Mouse (Mus musculus) liver, embryonic 13.5 days (tissue): ENCODE measurements around the gene Rac2. TPM values are rescaled to one million over a fixed set of nuclear protein-coding genes. Genes with fewer than 3 reads are reported as not detected.

Experiments
- ATAC-seq: fragments of 200-750 bp; cut with Nextera tagmentation; 2 replicates; pipeline ENCODE4 v1.8.0; 2017; ENCODE audit warnings: low read depth, mild to moderate bottlenecking, moderate number of reproducible peaks, moderate library complexity
- DNase-seq: peaks from one replicate; pipeline ENCODE4 v3.0.0; 2022
- H3K27ac ChIP-seq: fragments of 300-500 bp; sonication (generic); 2 replicates; pipeline ENCODE4 v1.5.1; 2015; ENCODE audit warnings: moderate library complexity, mild to moderate bottlenecking, inconsistent platforms
- H3K27me3 ChIP-seq: fragments of 300-500 bp; sonication (generic); 2 replicates; pipeline ENCODE4 v1.6.1; 2015; ENCODE audit warnings: mild to moderate bottlenecking, inconsistent platforms
- H3K36me3 ChIP-seq: fragments of 300-500 bp; sonication (generic); 2 replicates; pipeline ENCODE4 v1.6.1; 2015; ENCODE audit warnings: mild to moderate bottlenecking, inconsistent platforms
- H3K4me1 ChIP-seq: fragments of 300-500 bp; sonication (generic); replicated peaks from 2 replicates; pipeline ENCODE4 v1.6.1; 2015; ENCODE audit warnings: inconsistent platforms
- H3K4me2 ChIP-seq: fragments of 300-500 bp; sonication (generic); 2 replicates; pipeline ENCODE4 v1.6.1; 2015; ENCODE audit warnings: inconsistent platforms, mild to moderate bottlenecking, moderate library complexity
- H3K4me3 ChIP-seq: fragments of 300-500 bp; sonication (generic); replicated peaks from 2 replicates; pipeline ENCODE4 v1.5.1; 2015; ENCODE audit warnings: mild to moderate bottlenecking, inconsistent platforms
- H3K9ac ChIP-seq: fragments of 300-500 bp; sonication (generic); 2 replicates; pipeline ENCODE4 v1.6.1; 2015; ENCODE audit warnings: mild to moderate bottlenecking, inconsistent platforms
- H3K9me3 ChIP-seq: fragments of 300-500 bp; sonication (generic); replicated peaks from 2 replicates; pipeline ENCODE4 v1.6.1; 2016; ENCODE audit warnings: inconsistent platforms
- WGBS: fragments of 180-500 bp; shearing (Covaris S2); methylation state at CpG from one replicate; pipeline ENCODE4 v1.1.7; 2015; ENCODE audit not compliant: insufficient replicate concordance; 5-methylcytosine and 5-hydroxymethylcytosine counted together
- polyA plus RNA-seq: library from polyadenylated mRNA; unstranded; fragments of >200 nt; fragmentation: Nextera tagmentation; extraction: Ambion mirVana; gene quantifications from 2 replicates; pipeline ENCODE4 v1.2.1, GENCODE M21; 2015

The Rac2 gene
- polyA plus RNA-seq, 1 experiment from 2014 or later = 81.2 TPM

DNA sequence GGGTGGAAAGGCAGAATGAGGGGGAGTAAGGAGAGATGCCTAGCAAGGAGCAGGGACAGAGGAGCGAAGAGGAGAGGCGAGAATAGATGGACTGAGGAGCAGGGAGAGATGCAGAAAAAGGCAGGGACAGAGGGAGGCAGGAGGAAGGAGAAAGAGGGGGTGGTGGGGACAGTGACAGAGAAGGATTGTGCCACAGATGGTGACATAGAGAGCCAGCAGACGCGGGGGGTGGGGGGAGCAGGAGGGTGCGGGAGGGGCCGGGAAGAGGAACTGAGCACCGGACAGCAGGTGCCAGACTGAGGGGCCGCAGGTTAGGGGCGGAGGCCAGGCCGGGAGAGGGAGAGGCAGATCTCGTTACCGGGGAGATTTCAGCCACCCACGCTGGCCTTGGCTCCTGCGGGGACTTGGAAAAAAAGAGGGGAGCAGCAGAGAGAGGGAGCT lies 28.0 kb downstream of the Rac2 start, which contains the start of gene Sstr3:
Gene Sstr3, minus strand, starts transcription at position 125 of the 441 bp plus-strand sequence.
- Histone ChIP-seq H3K9ac (no peak within 1 kb of the TSS), H3K9me3 (no peaks in the 10 kb centered on the region), H3K4me1 (peaks cover 22% of the 10 kb centered on the region), H3K4me3 (no peak within 1 kb of the TSS), H3K36me3 (no peaks in the 10 kb centered on the region), H3K27ac (no peak within 1 kb of the TSS), H3K27me3 (peaks cover 59% of the 10 kb centered on the region), H3K4me2 (no peak within 1 kb of the TSS)
- no peak for DNase-seq
- WGBS = 7% methylated on average over 14 of the region's 14 CpGs
- ATAC-seq = no peak

DNA sequence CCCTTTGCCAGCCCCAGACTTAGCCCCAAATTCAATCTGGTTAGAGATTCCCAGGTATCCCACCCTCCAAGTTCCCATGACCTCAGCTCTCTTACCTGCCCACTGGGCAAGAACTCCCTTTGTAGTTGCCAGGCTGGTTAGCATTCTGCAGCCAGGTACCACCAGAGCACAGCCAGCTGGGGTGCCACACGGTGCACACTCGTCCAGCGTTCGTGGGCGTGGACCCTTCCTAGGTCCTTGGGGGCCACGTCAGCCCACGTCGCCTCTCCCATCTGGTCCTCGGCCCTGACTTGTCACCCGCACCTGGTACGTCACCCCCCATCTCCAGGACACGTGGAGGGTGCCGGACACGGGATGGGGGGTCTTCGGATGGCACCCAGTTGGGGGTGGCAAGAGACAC lies 28.5 kb downstream of the Rac2 start:
- 61% methylated on average over 15 of the region's 15 CpGs for WGBS
- DNase-seq = no peak
- Histone ChIP-seq H3K4me3 (no peak overlapping the region), H3K36me3 (no peaks in the 10 kb centered on the region), H3K9ac (no peak overlapping the region), H3K9me3 (no peaks in the 10 kb centered on the region), H3K27me3 (peaks cover 64% of the 10 kb centered on the region), H3K4me1 (peaks cover 18% of the 10 kb centered on the region), H3K27ac (no peak overlapping the region), H3K4me2 (no peak overlapping the region)
- ATAC-seq = no peak

DNA sequence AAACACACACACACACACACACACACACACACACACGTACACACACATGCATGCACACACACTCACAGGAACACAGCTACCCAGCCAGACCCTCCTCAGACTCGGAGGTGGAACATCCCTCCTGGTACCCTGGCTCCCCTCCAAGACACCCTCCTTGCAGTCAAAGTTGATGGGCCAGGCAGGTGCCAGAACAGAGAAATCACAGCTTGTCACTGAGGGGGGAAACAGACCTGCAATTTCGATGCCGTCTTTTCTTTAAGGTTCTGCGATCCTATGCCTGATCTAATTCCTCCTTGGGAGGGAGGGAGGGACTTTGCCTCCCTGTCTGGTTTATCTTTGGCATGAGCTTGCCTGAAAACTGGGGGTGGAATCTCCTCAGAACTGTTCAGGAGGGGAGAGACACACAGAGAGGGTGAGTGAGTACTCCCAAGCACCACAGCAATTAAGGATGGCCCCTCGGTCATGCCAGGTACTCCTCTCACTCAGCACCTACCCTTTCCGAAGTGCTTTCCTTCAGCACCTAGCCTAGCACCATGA lies 29.7 kb downstream of the Rac2 start:
- no peak overlapping the region for H3K9ac ChIP-seq
- H3K4me3 ChIP-seq = no peak overlapping the region
- no peaks in the 10 kb centered on the region for H3K9me3 ChIP-seq
- no peak for ATAC-seq
- H3K4me2 ChIP-seq = no peak overlapping the region
- H3K4me1 ChIP-seq = peaks cover 7% of the 10 kb centered on the region
- peaks cover 66% of the 10 kb centered on the region for H3K27me3 ChIP-seq
- H3K36me3 ChIP-seq = no peaks in the 10 kb centered on the region
- DNase-seq = no peak
- H3K27ac ChIP-seq = no peak overlapping the region
- 56% methylated on average over 7 of the region's 7 CpGs for WGBS

DNA sequence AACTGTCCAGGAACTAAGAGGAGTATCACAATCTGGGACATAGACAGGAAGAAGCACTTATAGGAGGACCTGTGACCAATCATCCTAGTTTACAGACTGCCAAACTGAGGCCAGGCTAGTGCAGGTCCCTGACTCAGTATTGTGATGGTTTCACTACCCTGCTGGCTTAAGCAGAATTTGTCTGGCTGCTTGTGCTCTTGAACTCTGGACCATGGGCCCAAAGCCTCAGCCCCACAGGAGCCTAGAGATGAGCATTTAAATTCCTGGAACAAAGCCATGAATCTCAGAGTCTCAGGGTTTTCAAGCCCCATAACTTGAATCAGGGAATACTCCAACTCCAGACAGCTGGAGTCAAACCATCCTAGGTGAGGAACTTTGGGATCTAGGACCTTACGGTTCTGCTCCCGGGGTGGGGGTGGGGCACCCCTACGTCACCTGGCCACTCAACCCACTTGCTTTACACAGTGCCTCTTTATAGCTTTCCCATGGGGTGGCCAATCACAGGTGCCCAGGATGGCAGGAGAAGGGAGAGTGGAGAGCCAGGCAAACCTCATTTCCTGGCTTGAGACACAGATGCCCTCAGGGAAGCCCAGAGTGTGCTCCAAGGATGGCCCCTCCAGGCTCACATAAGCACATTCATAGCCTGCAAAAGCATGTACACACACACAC lies 30.4 kb downstream of the Rac2 start:
- WGBS = 76% methylated on average over 3 of the region's 3 CpGs
- H3K27me3 ChIP-seq = peaks cover 66% of the 10 kb centered on the region
- ATAC-seq = no peak

DNA sequence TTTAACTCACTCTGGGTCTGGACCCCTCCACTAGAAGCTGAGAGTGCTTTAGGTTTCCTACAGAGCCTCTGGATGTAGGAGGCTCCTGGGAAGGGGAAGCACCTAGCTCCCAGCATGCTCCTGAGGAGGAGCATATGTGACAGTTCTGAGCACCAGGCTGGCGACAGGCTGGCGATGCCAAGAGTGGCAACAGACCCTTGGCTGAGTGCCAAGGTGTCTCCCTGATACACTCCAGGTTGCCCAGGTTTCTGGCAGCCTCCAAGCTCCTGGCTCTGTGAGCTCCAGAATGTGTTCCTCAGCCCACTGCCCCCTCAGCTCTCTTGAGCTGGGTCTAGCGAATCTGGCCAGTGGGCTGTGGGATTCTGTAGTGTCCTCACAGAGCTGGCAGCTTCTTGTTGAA lies 31.0 kb downstream of the Rac2 start:
- H3K9ac ChIP-seq = no peak overlapping the region
- H3K36me3 ChIP-seq = no peaks in the 10 kb centered on the region
- DNase-seq (no peak), ATAC-seq (no peak)
- no peak overlapping the region for H3K4me3 ChIP-seq
- H3K4me1 ChIP-seq = 0 out of 2 replicates have a peak, but pooled peaks cover 4% of the 10 kb centered on the region
- H3K4me2 ChIP-seq = no peak overlapping the region
- no peaks in the 10 kb centered on the region for H3K9me3 ChIP-seq
- H3K27ac ChIP-seq = no peak overlapping the region
- 56% methylated on average over 3 of the region's 3 CpGs for WGBS
- H3K27me3 ChIP-seq = peaks cover 63% of the 10 kb centered on the region

More for the DNA sequence above, 30.4 kb downstream of the Rac2 start:
- Histone ChIP-seq H3K9ac (no peak overlapping the region), H3K36me3 (no peaks in the 10 kb centered on the region), H3K4me3 (no peak overlapping the region), H3K4me1 (0 out of 2 replicates have a peak, but pooled peaks cover 4% of the 10 kb centered on the region), H3K27ac (no peak overlapping the region), H3K4me2 (no peak overlapping the region), H3K9me3 (no peaks in the 10 kb centered on the region)
- no peak for DNase-seq

DNA sequence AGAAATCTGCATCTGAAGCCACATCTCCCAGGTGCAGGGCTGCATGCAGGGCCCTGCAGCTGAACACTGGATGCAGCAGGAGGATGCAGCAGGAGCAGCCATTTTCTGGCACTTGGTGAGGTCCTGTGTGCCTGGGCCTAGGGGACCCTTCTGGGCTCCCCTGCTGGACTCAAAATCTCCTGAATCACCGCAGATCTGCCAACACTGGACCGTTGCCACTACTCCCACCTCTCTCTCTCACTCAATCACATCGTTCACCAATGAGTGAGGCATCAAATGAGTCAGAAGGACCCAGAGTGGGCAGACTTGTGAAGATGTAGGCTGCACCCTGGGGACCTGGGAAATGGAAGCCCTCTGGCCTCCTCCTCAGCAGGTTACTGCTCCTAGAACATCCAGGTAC lies 31.5 kb downstream of the Rac2 start:
- H3K9me3 ChIP-seq = no peaks in the 10 kb centered on the region
- 39% methylated on average over 3 of the region's 3 CpGs for WGBS
- no peaks in the 10 kb centered on the region for H3K36me3 ChIP-seq
- no peak overlapping the region for H3K4me2 ChIP-seq
- peaks cover 60% of the 10 kb centered on the region for H3K27me3 ChIP-seq
- H3K4me3 ChIP-seq = no peak overlapping the region
- no peak for ATAC-seq
- H3K9ac ChIP-seq = no peak overlapping the region
- H3K27ac ChIP-seq = no peak overlapping the region
- 0 out of 2 replicates have a peak, but pooled peaks cover 4% of the 10 kb centered on the region for H3K4me1 ChIP-seq
- DNase-seq = no peak

DNA sequence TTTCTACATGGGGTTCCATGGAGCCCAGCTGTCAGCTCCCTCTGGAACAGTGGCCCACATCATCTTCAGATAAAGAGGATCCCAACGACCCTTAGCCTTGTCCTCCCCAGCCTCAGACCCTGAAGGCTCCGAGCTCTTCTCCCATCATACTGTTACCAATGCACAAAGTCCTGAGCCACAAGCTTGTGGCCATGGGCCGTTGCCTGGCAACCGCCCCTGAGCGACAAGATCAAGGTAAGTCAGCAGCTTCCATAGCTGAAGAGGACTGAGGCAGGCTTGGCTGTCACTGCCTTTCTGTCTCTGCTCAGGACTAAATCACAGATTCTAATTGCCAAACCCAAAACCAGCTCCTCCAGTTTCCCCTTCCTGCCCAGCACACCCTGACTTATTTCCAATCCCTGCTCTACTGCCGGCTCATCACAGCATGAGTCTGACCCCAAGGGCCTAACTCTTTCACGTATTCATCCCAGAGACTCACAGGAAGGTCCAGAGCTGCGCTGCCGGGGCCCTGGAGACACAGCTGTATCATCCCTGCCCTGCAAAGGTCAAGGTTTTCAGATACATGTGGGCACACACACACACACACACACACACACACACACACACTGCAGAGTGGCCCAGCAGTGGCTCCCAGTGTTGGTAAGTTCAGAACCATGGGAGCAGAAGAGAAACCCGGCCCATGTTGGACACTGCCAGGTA lies 36.7 kb downstream of the Rac2 start:
- Histone ChIP-seq H3K36me3 (no peaks in the 10 kb centered on the region), H3K9ac (no peak overlapping the region), H3K27me3 (peaks cover 26% of the 10 kb centered on the region), H3K9me3 (no peaks in the 10 kb centered on the region), H3K4me3 (no peak overlapping the region), H3K27ac (no peak overlapping the region), H3K4me1 (peaks cover 17% of the 10 kb centered on the region), H3K4me2 (no peak overlapping the region)
- WGBS = 48% methylated on average over 10 of the region's 10 CpGs
- ATAC-seq = no peak
- DNase-seq = no peak

DNA sequence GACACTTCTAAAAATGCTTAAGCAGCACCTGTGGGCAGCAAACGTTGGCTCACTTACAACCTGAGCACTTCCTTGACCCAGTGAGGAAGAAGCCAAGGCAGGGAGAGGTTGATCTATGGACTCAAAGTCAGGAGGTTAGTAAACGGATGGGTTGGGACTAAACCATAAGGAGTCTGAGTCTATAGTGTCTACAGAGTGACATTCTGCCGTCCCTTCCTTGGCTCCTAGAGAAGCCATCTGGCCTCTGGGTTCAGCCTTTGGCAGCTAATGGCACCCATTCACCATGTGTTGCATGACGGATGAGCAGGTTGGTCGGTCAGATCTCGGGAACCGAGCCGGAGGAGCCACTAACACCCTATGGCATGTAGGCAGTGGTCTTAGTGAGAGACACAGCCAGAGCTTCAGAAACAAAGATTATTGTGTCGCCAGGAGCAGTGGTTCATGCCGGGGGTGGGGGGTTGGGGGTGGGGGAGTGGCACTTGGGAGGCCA lies 39.2 kb downstream of the Rac2 start:
- DNase-seq (no peak), ATAC-seq (no peak)
- Histone ChIP-seq H3K27ac (peak overlapping the region; percentile 79), H3K9ac (no peak overlapping the region), H3K9me3 (no peaks in the 10 kb centered on the region), H3K4me1 (peaks cover 40% of the 10 kb centered on the region), H3K4me3 (no peak overlapping the region), H3K4me2 (no peak overlapping the region), H3K27me3 (peaks cover 17% of the 10 kb centered on the region), H3K36me3 (no peaks in the 10 kb centered on the region)
- WGBS = 60% methylated on average over 10 of the region's 10 CpGs

DNA sequence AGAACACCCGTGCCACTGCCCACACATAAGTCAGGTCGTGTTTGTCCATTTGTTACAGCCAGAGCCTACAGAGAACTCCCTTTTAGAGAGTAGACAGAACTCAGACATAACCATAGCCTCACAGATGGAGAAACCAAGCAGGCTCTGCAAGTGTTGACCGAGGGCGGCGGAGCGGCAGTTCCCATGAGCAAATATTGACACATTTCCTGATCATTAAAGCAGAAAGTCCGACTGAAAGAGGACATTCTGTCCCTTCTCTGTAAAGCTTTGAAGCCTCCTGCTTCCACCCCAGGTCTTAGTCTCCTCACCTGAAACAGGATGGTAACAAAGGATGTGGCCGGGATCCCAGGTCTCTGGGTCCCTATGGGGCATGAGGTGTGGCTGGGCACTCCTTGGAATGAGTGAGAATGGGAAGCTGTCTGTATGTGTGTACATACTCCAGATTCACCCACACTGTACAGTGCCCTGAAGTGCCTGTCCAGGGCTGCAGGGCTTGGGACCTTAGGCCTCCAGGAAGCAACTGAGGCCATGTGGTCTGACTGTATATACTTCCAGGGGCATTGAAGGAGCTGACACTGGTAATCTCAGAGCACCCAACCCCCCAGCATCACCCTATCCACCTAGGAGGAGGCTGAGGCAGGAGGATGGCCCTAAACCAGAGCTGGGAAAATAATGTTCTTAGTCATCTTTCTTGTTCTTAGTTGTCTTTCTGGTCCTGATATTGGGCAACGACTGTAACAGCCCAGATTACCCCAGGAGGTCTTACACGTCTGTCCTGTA lies 39.8 kb downstream of the Rac2 start:
- 65% methylated on average over 10 of the region's 10 CpGs for WGBS
- Histone ChIP-seq H3K27ac (peak overlapping the region; percentile 79), H3K4me1 (peaks cover 42% of the 10 kb centered on the region), H3K36me3 (no peaks in the 10 kb centered on the region), H3K4me2 (peak overlapping the region; percentile 59), H3K9me3 (no peaks in the 10 kb centered on the region), H3K27me3 (peaks cover 17% of the 10 kb centered on the region), H3K9ac (no peak overlapping the region), H3K4me3 (no peak overlapping the region)
- ATAC-seq = peak; percentile 21; the same call in 1 of the 2 replicates
- DNase-seq = no peak

DNA sequence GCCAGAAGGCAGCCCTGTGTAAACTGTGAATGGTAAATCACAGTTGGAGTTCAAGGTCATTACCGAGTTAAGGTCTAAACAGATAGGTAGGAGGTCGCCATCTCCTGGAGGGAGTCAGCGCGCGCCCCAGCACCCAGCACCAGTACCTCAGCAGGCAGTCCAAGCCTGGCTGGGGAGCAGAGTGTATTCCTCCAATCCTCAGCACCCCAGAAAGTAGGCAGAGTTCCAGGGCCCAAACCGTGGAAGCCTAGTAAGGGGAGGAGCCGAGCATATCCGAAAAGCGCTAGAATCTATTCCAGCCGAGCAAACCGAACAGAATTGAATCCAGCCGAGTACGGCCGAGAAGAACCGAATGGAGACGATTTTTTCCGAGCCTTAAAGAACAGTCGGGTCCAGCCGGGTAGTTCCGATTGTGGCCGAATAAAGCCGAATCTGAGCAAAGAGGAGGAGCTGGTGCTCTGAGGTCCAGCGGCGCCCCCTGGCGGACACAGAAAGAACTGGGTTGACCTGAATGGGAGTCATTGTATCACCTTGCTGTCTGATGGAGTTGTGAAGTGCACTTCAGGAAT lies 40.6 kb downstream of the Rac2 start:
- Histone ChIP-seq H3K9me3 (no peaks in the 10 kb centered on the region), H3K9ac (peak overlapping the region; percentile 49), H3K27ac (peak overlapping the region; percentile 79), H3K4me2 (peak overlapping the region; percentile 59), H3K4me3 (peak overlapping the region; percentile 34), H3K36me3 (no peaks in the 10 kb centered on the region), H3K27me3 (peaks cover 17% of the 10 kb centered on the region), H3K4me1 (peaks cover 44% of the 10 kb centered on the region)
- under 1% methylated on average over 25 of the region's 25 CpGs for WGBS
- ATAC-seq (peak; percentile 52), DNase-seq (peak; percentile 71)

DNA sequence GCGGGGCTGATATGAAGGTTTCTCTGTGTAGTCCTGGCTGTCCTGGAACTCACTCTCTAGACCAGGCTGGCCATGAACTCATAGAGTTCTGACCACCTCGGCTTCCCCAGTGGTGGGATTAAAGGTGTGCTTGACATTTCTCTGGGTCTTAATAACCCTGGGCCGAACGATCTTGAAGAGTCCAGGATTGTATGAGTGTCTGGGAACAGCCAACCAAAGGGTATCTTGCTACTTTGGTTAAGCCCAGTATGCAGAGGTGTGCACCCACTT lies 41.2 kb downstream of the Rac2 start:
- Histone ChIP-seq H3K4me2 (peak overlapping the region; percentile 59), H3K4me3 (no peak overlapping the region), H3K27ac (peak overlapping the region; percentile 64), H3K4me1 (peaks cover 44% of the 10 kb centered on the region), H3K9me3 (no peaks in the 10 kb centered on the region), H3K36me3 (no peaks in the 10 kb centered on the region), H3K9ac (0 out of 2 replicates have a peak overlapping the region, but pooled peaks have one; percentile 49), H3K27me3 (peaks cover 17% of the 10 kb centered on the region)
- DNase-seq = no peak
- ATAC-seq = no peak
- WGBS = 64% methylated on average over 4 of the region's 4 CpGs
